Mouse (Mus musculus) olfactory bulb, adult 2 months (tissue): ENCODE measurements around the gene Parp11. TPM values are rescaled to one million over a fixed set of nuclear protein-coding genes. Genes with fewer than 3 reads are reported as not detected.

Experiments used
- H3K27ac ChIP-seq: fragments of 200-500 bp; 2 replicates; pipeline ENCODE4 v1.5.1; 2012; ENCODE audit warnings: low read depth, low read length; ENCODE audit not compliant: insufficient read depth
- H3K4me1 ChIP-seq: fragments of 200-500 bp; 2 replicates; pipeline ENCODE4 v1.6.1; 2012; ENCODE audit warnings: low read length; ENCODE audit not compliant: control insufficient read depth, insufficient read depth
- H3K4me3 ChIP-seq: fragments of 200-500 bp; 2 replicates; pipeline ENCODE4 v1.5.1; 2012; ENCODE audit warnings: mild to moderate bottlenecking, low read depth, low read length, moderate library complexity; ENCODE audit not compliant: insufficient read depth
- CTCF ChIP-seq: fragments of 200-500 bp; IDR thresholded peaks from 2 replicates; pipeline ENCODE4 v1.5.1; 2012; ENCODE audit warnings: low read depth, mild to moderate bottlenecking, low read length, moderate library complexity; ENCODE audit not compliant: insufficient read depth
- POLR2A ChIP-seq: fragments of 200-500 bp; IDR thresholded peaks from 2 replicates; pipeline ENCODE4 v1.6.1; 2012; ENCODE audit warnings: mild to moderate bottlenecking, low read depth, low read length, moderate library complexity; ENCODE audit not compliant: insufficient read depth
- WGBS: fragments of 180-500 bp; shearing (Covaris S2); methylation state at CpG from one replicate; pipeline ENCODE4 v1.1.7; 2018; 5-methylcytosine and 5-hydroxymethylcytosine counted together
- polyA plus RNA-seq: library from polyadenylated mRNA; stranded (reverse); fragments of >200 nt; gene quantifications from 2 replicates; pipeline ENCODE4 v1.2.4, GENCODE M21; 2012; ENCODE audit warnings: low replicate concordance; ENCODE audit not compliant: missing spikeins, insufficient read depth, insufficient read length

Parp11 gene
- polyA plus RNA-seq, 1 experiment, result not detected

DNA sequence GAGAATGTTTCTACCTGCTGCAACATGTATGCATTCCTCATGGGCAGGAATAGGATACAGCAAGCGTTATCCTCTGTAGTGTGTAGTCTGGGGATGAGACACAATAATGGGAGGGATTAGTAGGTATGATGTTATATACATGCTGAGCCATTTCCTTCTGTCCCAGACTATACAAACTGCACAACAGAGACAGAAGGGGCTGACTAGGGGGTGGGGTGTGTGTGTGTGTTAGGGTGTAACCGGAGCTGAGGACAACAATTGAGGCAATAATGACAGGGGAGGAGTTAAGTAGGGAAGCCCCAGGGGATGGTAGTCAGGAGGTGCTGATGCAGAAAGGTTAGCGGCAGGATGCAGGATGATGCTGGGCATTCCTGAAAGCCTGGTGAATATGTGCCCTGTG is 28.6 kb downstream of the Parp11 start:
- Histone ChIP-seq H3K27ac (no peak overlapping the region), H3K4me3 (no peak overlapping the region), H3K4me1 (no peaks in the 10 kb centered on the region)
- TF ChIP-seq CTCF (no peak), POLR2A (no peak)
- WGBS, result 56% methylated on average over 3 of the region's 3 CpGs

GRCm38 (mm10) chr6:127491046-127491445 is 44.4 kb downstream of the Parp11 start:
- Histone ChIP-seq H3K4me1 (peaks cover 6% of the 10 kb centered on the region), H3K4me3 (no peak overlapping the region), H3K27ac (no peak overlapping the region)
- 90% methylated on average over 6 of the region's 6 CpGs for WGBS
- no peak for TF ChIP-seq POLR2A
- no peak for TF ChIP-seq CTCF

GRCm38 (mm10) chr6:127492561-127492960 is 45.9 kb downstream of the Parp11 start:
- H3K4me3 ChIP-seq, result no peak overlapping the region
- no peak overlapping the region for H3K27ac ChIP-seq
- no peak for TF ChIP-seq CTCF
- no peak for TF ChIP-seq POLR2A
- 92% methylated on average over 4 of the region's 4 CpGs for WGBS
- H3K4me1 ChIP-seq, result peaks cover 10% of the 10 kb centered on the region

- TF ChIP-seq CTCF, result no peak
- TF ChIP-seq POLR2A, result no peak
- Histone ChIP-seq H3K4me3 (no peak overlapping the region), H3K4me1 (peaks cover 14% of the 10 kb centered on the region), H3K27ac (no peak overlapping the region)
- WGBS, result 36% methylated on average over 13 of the region's 13 CpGs
Observed at GRCm38 (mm10) chr6:127493750-127494149, 47.1 kb downstream of the Parp11 start.

- H3K4me1 ChIP-seq, result peaks cover 14% of the 10 kb centered on the region
- WGBS, result 95% methylated on average over 9 of the region's 9 CpGs
Observed at GRCm38 (mm10) chr6:127494357-127494756, 47.7 kb downstream of the Parp11 start.

DNA sequence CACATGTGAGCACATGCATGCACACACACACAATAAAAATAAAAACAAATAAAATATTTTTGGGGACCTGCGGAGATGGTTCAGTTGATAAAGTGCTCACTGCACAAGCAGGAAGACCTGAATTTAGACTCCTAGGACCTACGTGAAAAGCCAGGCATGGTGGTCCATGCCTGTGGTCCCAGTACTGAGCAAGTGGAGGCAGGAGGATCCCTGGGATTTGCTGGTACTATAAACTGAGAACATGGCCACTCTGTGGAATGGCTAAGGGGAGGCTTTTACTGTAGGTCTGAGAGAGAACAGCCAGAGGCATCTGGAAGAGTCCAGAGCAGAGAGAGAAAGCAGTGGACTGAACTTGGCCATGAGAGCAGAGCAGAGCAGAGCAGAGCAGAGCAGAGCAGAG is 48.6 kb downstream of the Parp11 start:
- WGBS, result 96% methylated on average over 2 of the region's 2 CpGs
- TF ChIP-seq CTCF (no peak), POLR2A (no peak)
- H3K4me1 ChIP-seq, result peaks cover 19% of the 10 kb centered on the region
- H3K4me3 ChIP-seq, result no peak overlapping the region
- no peak overlapping the region for H3K27ac ChIP-seq

More at GRCm38 (mm10) chr6:127494357-127494756, 47.7 kb downstream of the Parp11 start:
- Histone ChIP-seq H3K4me3 (no peak overlapping the region), H3K27ac (no peak overlapping the region)
- no peak for TF ChIP-seq POLR2A
- TF ChIP-seq CTCF, result no peak

GRCm38 (mm10) chr6:127495876-127496275 is 49.2 kb downstream of the Parp11 start:
- no peak overlapping the region for H3K27ac ChIP-seq
- H3K4me3 ChIP-seq, result no peak overlapping the region
- TF ChIP-seq CTCF (no peak), POLR2A (no peak)
- H3K4me1 ChIP-seq, result peaks cover 22% of the 10 kb centered on the region
- WGBS, result 35% methylated on average over 6 of the region's 6 CpGs

- Histone ChIP-seq H3K4me1 (peaks cover 22% of the 10 kb centered on the region), H3K4me3 (no peak overlapping the region), H3K27ac (no peak overlapping the region)
- TF ChIP-seq POLR2A (no peak), CTCF (no peak)
- 65% methylated on average over 18 of the region's 18 CpGs for WGBS
Observed at GRCm38 (mm10) chr6:127496841-127497656, 50.4 kb downstream of the Parp11 start.

DNA sequence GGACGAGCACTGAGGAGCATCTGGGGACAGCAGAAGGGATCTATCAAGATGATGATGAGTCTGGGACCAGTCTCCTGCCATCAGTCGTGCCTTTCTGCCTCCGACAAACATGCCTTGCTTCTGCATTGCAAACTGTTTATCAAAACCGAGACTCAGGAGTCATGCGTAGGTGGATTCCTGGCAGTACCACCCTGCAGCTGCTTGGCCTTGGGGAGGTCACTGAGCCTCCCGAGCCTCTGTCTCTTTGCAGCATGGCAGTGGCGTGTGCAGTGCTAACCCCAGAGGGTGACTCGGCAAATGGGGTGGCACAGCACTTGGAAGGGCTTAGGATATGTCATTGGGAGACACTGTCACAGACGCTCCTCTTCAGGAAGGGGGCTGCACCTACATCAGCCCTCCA is 53.5 kb downstream of the Parp11 start:
- no peak overlapping the region for H3K27ac ChIP-seq
- H3K4me1 ChIP-seq, result peaks cover 16% of the 10 kb centered on the region; the same call in 1 of the 2 replicates
- H3K4me3 ChIP-seq, result no peak overlapping the region
- TF ChIP-seq POLR2A, result no peak
- no peak for TF ChIP-seq CTCF
- 68% methylated on average over 9 of the region's 9 CpGs for WGBS

DNA sequence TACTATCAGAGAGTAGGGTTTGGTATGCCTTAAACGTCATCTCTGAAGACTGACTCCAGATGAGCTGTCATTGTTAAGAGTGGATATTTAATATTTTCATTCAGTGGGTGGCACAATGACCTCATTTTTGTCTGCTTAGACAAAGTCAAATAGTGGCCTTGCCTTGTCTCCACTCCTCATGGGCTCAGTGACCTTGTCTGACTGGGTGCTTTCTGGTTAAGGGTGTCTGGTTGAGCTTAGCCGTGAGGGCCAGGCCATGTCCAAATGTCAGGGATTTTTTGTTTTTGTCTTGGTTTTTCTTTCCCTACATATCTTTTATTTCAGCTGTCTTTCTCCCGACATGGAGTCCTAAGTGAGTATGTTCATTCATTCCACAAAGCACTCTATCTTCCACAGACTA is 54.2 kb downstream of the Parp11 start:
- H3K27ac ChIP-seq, result no peak overlapping the region
- 90% methylated on average over 3 of the region's 3 CpGs for WGBS
- TF ChIP-seq POLR2A (no peak), CTCF (no peak)

More for the DNA sequence above, 54.2 kb downstream of the Parp11 start:
- peaks cover 16% of the 10 kb centered on the region; the same call in 1 of the 2 replicates for H3K4me1 ChIP-seq
- no peak overlapping the region for H3K4me3 ChIP-seq
